8 mouse cellular contexts compared by ENCODE assay signal in the genomic region with DNA sequence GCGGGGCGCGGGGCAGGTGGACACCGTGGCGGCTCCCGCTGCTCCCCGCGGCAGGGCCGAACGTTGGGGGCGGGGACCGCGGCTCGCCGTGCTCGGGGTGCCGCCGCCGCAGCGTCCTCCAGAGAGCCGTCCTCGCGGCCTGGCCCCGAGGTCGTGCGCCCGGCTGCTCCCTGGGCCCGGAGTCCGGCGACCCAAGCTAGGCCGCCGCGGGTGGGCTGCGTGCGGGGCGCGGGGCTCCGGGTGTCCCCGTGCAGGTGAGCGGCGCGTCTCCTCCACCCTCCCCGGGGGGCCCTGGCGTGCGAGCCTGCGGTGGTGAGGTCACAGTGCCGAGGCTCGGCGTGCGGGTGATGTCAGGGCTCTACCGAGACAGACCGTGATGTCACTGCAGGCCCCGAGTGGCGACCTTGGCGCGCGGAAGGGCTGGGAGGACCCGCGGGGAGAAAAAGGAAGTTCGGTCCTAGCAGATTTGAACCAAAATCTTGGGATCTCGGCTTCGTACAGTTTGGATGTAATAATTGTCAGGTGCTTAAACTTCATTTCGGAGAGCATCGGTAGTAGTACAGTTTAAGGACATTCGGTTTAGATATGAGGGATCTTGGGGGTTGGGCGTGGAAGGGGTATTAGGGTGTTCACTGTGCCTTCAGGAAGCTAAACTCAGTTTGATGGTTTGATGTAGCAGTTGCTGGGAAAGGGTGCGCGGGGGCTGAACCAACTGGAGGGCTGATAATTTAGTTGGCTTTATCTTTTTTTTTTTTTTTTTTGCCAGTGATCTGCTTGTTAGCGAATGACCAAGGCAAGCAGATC. TPM values are rescaled to one million over a fixed set of nuclear protein-coding genes. Genes with fewer than 3 reads are reported as not detected.
DNase-seq lines count a peak whose midpoint lies in the region; ATAC-seq and TF ChIP-seq lines count a peak whose summit lies in the region.

No protein-coding gene starts in this region.

- H3K9ac ChIP-seq in intestine, postnatal 0 days (ENCODE audit: low read depth, low read length): peak overlapping the region; percentile 98
- peak overlapping the region; percentile 97 for H3K9ac ChIP-seq in liver, adult 2 months (ENCODE audit: low read depth, low read length)

- 0 out of 2 replicates have a peak, but pooled peaks cover 3% of the 10 kb centered on the region for H3K4me1 ChIP-seq in intestine, postnatal 0 days (replicated peaks; ENCODE audit: control insufficient read depth, insufficient read depth, low read length)
- peaks cover 20% of the 10 kb centered on the region for H3K4me1 ChIP-seq in liver, adult 2 months (ENCODE audit: control insufficient read depth, insufficient read depth, low read length)

- no peaks in the 10 kb centered on the region for H3K9me3 ChIP-seq in intestine, postnatal 0 days (ENCODE audit: control insufficient read depth)

- H3K4me3 ChIP-seq in intestine, postnatal 0 days (ENCODE audit: low read depth, low read length): peak overlapping the region; percentile 87
- peak overlapping the region; percentile 69 for H3K4me3 ChIP-seq in liver, adult 2 months (ENCODE audit: insufficient read depth, low read depth, low read length)

- no peak for TF ChIP-seq POLR2A in liver, adult 2 months (IDR thresholded peaks at IDR 0.05; ENCODE audit: extremely low read depth, insufficient read depth, low read length)

- ATAC-seq in granulocyte monocyte progenitor cell, adult 5-6 weeks (replicated peaks; ENCODE audit: poor library complexity, severe bottlenecking): peak; percentile 90
- peak; percentile 77 for ATAC-seq in intestine, postnatal 0 days

- H3K27me3 ChIP-seq in intestine, postnatal 0 days (replicated peaks; ENCODE audit: control insufficient read depth, insufficient read depth, low read length): no peaks in the 10 kb centered on the region
- no peaks in the 10 kb centered on the region for H3K27me3 ChIP-seq in liver, adult 2 months (ENCODE audit: control insufficient read depth, insufficient read depth, low read length)
- H3K27me3 ChIP-seq in splenic B cell, adult 2 months (ENCODE audit: control insufficient read depth, insufficient read depth, low read length, poor library complexity, severe bottlenecking): no peaks in the 10 kb centered on the region

- peak overlapping the region; percentile 98 for H3K27ac ChIP-seq in intestine, postnatal 0 days (ENCODE audit: low read depth, low read length)
- peak overlapping the region; percentile 87 for H3K27ac ChIP-seq in liver, adult 2 months (replicated peaks; ENCODE audit: insufficient read depth, low read depth, low read length)

- WGBS in intestine, postnatal 0 days: under 1% methylated on average over 57 of the region's 69 CpGs
- 1% methylated on average over 59 of the region's 69 CpGs for WGBS in liver, adult 2 months

- peaks cover 33% of the 10 kb centered on the region for H3K79me2 ChIP-seq in liver, adult 2 months (ENCODE audit: control insufficient read depth, insufficient read depth, low read length)

- no peaks in the 10 kb centered on the region for H3K36me3 ChIP-seq in intestine, postnatal 0 days (ENCODE audit: control insufficient read depth, insufficient read depth)
- H3K36me3 ChIP-seq in liver, adult 2 months (ENCODE audit: control insufficient read depth, insufficient read depth, low read length): no peaks in the 10 kb centered on the region; the same call in 1 of the 2 replicates
- H3K36me3 ChIP-seq in splenic B cell, adult 2 months (ENCODE audit: control insufficient read depth, insufficient read depth, low read length, poor library complexity, severe bottlenecking): no peaks in the 10 kb centered on the region

- TF ChIP-seq CTCF in intestine, postnatal 0 days (IDR thresholded peaks at IDR 0.05; ENCODE audit: low read depth): no peak
- TF ChIP-seq CTCF in liver, adult 2 months (IDR thresholded peaks at IDR 0.05; ENCODE audit: low read depth, low read length): no peak

- DNase-seq in A20 (ENCODE audit: low read depth, low spot score): peak; percentile 84
- DNase-seq in adrenal gland, adult 2 months: peak; percentile 81
- peak; percentile 78 for DNase-seq in embryo, embryonic 11 days
- no peak for DNase-seq in liver, adult 2 months (ENCODE audit: extremely low read depth, low read depth, low spot score)
- peak; percentile 64 to 74 for DNase-seq in monocyte, adult 2 months (ENCODE audit: low read depth in 1 of 2, low spot score in 2 of 2)
- peak; percentile 80 for DNase-seq in splenic B cell, adult 2 months (ENCODE audit: low read depth, low spot score)

- peak overlapping the region; percentile 82 for H3K4me2 ChIP-seq in intestine, postnatal 0 days (replicated peaks; ENCODE audit: low read depth)

RNA-seq across cellular contexts. Expression of a gene that starts 22.7 kb away (rescaled TPM):
- 10 to 100 TPM; 18.2 to 37.0 TPM for total RNA-seq in adrenal gland, adult 2 months (2021)
- polyA plus RNA-seq in adrenal gland, adult 2 months (2012; rRNA removed): 13.1 and 15.8 TPM in 2 replicates
- 10.7 and 13.2 TPM in 2 replicates for total RNA-seq in granulocyte monocyte progenitor cell, adult 5-6 weeks (2014; fragmentation: Nextera tagmentation)
- 27.4 and 32.9 TPM in 2 replicates for total RNA-seq in granulocyte monocyte progenitor cell, adult 5-6 weeks (2017)
- polyA plus RNA-seq in intestine, postnatal 0 days (2015; fragmentation: Nextera tagmentation; extraction: Ambion mirVana): 19.7 and 22.0 TPM in 2 replicates
- total RNA-seq in liver, adult 2 months (2014; rRNA removed): 12.7 and 15.6 TPM in 2 replicates
- polyA plus RNA-seq in liver, adult 2 months (2012; rRNA removed): 7.3 and 9.7 TPM in 2 replicates

RNA-seq across cellular contexts. Expression of a gene that starts 54.7 kb away (rescaled TPM):
- total RNA-seq in adrenal gland, adult 2 months (2021): 1 to 10 TPM; 1.1 to 1.4 TPM
- 0.23 and 0.27 TPM in 2 replicates for polyA plus RNA-seq in adrenal gland, adult 2 months (2012; rRNA removed)
- total RNA-seq in granulocyte monocyte progenitor cell, adult 5-6 weeks (2014; fragmentation: Nextera tagmentation): 22.0 and 42.3 TPM in 2 replicates
- 71.8 and 72.0 TPM in 2 replicates for total RNA-seq in granulocyte monocyte progenitor cell, adult 5-6 weeks (2017)
- 5.1 and 6.3 TPM in 2 replicates for polyA plus RNA-seq in intestine, postnatal 0 days (2015; fragmentation: Nextera tagmentation; extraction: Ambion mirVana)
- total RNA-seq in liver, adult 2 months (2014; rRNA removed): 0.74 and 1.2 TPM in 2 replicates
- polyA plus RNA-seq in liver, adult 2 months (2012; rRNA removed): 0.04 TPM in 1 of 2 replicates, not detected in the other

Comparison
In these comparisons a context has a peak if more than half of its experiments do, and no peak if none do; other contexts are left out.
1. RNA of a gene that starts 54.7 kb away (total RNA-seq): 22.0 to 72.0 TPM in granulocyte monocyte progenitor cell, adult 5-6 weeks; 1.1 to 1.4 TPM in adrenal gland, adult 2 months and 0.74 to 1.2 TPM in liver, adult 2 months; every median in the first group is over 4 times any median in the second.